Mouse (Mus musculus): ENCODE data around the gene Gucd1. TPM values are rescaled to one million over a fixed set of nuclear protein-coding genes. Genes with fewer than 3 reads are reported as not detected.
"Not testable (repeated sequence)": the region's sequence is repeated elsewhere in the genome, so short reads cannot be mapped to it uniquely, and the experiment has no call there.

Gucd1 gene
- polyA plus RNA-seq, 1 experiment, result 20.7 TPM

DNA sequence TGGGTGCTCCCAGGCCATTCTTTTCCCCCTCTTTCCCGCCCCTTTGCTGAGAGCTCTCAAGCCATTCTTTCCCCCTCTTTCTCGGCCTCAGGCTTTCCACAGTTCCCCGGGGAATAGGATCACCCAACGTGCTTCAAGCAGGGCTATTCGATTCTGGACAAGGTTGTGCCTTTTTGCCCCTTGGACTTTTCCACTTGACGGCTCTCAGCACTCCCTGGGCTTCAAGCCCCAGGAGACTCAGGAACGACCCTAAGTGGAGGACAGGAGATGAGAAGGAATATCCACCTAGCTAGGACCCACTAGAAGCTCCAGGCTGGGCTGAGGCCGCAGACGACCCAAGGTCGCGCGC, 1.1 kb downstream of the Gucd1 start:
- peak overlapping the region; percentile 71 for H3K4me3 ChIP-seq (ENCODE audit: insufficient read depth, low read length)
- no peak for TF ChIP-seq CTCF (IDR thresholded peaks at IDR 0.05; ENCODE audit: low read depth, low read length)
- TF ChIP-seq POLR2A (IDR thresholded peaks at IDR 0.05; ENCODE audit: borderline replicate concordance, low read depth, low read length), result no peak
- peak overlapping the region; percentile 63 for H3K27ac ChIP-seq (ENCODE audit: insufficient read depth, low read depth, low read length)
- H3K4me1 ChIP-seq (ENCODE audit: control insufficient read depth, insufficient read depth, low read length), result peaks cover 50% of the 10 kb centered on the region

DNA sequence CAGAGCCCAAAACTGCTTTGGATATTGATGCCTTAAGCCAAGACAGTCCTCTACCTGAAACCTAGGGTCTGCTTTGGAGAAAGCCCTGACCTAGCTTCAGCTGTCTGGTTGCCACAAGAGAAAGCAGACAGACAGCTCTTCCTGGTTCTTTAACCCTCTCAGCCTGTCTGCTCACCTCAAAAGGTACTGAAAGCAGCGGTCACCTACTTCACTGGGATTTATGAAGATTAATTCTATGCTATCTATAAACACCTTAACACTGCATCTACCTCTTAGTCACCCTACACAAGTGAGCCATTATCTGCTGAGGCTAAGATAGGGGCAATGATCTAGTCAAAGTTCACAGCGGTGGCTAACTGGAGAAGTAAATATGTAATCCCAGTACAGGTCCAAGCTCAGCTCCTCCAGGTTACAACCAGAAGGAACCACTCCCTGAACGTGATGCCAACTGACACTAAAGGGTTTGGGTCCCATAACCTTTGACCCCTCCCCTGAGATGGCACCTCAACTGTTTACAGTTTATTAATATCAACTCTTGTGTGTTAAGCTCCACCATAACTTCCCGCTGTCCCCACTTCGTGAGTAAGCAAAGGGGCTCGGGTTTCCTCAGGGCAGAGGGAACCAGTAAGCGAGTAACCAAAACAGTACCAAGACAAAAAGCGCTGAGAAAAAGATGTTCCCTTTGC, 1.6 kb downstream of the Gucd1 start:
- Histone ChIP-seq H3K4me1 (ENCODE audit: control insufficient read depth, insufficient read depth, low read length) (peaks cover 50% of the 10 kb centered on the region), H3K27ac (ENCODE audit: insufficient read depth, low read depth, low read length) (no peak overlapping the region), H3K4me3 (ENCODE audit: insufficient read depth, low read length) (peak overlapping the region; percentile 71)
- TF ChIP-seq POLR2A (IDR thresholded peaks at IDR 0.05; ENCODE audit: borderline replicate concordance, low read depth, low read length) (no peak), CTCF (IDR thresholded peaks at IDR 0.05; ENCODE audit: low read depth, low read length) (no peak)

DNA sequence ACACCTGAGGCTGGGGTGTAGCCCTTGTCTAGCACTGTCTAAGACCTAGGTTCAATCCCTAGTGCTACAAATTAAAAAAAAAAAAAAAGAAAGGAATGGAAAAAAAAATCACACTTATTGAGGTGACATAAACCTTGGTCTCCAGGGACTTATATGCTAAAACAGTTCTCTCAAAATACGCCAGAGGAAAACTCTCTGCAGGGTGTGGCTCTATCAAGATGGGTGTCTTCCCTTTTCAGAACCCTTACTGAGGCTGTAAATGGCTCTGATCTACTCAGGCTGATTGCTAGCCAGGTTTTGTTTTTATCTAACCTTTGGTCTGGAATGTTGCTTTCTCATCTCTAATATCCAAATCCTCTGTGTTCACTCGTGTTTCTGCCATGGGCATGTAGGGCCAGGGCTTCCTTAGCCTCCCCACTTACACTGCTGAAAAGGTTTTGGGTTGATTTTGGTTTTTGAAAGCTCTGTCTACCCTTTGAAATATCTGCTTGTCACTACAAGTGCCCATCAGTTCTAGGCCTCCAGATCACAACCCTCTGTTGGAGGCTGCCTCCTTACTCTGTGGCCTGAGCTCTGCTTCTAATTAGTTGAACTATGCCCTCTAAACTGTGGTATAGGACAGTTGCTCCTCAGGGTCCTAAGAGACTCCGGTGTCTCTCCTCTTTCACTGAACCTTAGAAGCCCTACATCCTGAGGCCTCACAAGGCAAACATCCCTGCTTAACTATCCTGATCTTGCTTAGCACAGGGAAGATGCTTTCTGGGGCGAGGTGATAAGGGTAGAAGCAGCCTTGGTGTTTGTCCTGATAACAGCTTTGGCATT, 2.3 kb downstream of the Gucd1 start:
- TF ChIP-seq CTCF (IDR thresholded peaks at IDR 0.05; ENCODE audit: low read depth, low read length), result no peak
- TF ChIP-seq POLR2A (IDR thresholded peaks at IDR 0.05; ENCODE audit: borderline replicate concordance, low read depth, low read length), result no peak
- Histone ChIP-seq H3K4me3 (ENCODE audit: insufficient read depth, low read length) (no peak overlapping the region), H3K27ac (ENCODE audit: insufficient read depth, low read depth, low read length) (no peak overlapping the region), H3K4me1 (ENCODE audit: control insufficient read depth, insufficient read depth, low read length) (peaks cover 45% of the 10 kb centered on the region)

DNA sequence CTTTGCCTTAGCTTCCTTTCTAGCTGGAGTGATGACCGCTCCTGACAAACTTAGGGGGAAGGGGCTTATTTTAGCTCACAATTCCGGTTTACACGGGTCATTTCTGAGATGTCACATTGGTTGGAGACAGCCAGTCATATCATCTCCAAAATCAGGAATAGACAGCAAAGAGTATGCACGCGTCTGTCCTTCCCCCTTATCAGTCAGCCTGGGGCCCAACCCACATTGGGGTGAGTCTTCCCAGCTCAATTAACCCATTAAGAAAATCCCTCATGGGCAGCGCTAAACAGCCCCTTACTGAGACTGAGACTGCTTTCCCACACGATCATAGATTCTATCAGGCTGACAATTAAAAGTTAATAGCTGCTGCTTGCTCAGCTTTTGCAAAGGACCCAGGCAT, 3.4 kb downstream of the Gucd1 start:
- TF ChIP-seq POLR2A (IDR thresholded peaks at IDR 0.05; ENCODE audit: borderline replicate concordance, low read depth, low read length) (no peak), CTCF (IDR thresholded peaks at IDR 0.05; ENCODE audit: low read depth, low read length) (no peak)
- no peak overlapping the region for H3K4me3 ChIP-seq (ENCODE audit: insufficient read depth, low read length)
- peaks cover 36% of the 10 kb centered on the region for H3K4me1 ChIP-seq (ENCODE audit: control insufficient read depth, insufficient read depth, low read length)
- H3K27ac ChIP-seq (ENCODE audit: insufficient read depth, low read depth, low read length), result no peak overlapping the region

DNA sequence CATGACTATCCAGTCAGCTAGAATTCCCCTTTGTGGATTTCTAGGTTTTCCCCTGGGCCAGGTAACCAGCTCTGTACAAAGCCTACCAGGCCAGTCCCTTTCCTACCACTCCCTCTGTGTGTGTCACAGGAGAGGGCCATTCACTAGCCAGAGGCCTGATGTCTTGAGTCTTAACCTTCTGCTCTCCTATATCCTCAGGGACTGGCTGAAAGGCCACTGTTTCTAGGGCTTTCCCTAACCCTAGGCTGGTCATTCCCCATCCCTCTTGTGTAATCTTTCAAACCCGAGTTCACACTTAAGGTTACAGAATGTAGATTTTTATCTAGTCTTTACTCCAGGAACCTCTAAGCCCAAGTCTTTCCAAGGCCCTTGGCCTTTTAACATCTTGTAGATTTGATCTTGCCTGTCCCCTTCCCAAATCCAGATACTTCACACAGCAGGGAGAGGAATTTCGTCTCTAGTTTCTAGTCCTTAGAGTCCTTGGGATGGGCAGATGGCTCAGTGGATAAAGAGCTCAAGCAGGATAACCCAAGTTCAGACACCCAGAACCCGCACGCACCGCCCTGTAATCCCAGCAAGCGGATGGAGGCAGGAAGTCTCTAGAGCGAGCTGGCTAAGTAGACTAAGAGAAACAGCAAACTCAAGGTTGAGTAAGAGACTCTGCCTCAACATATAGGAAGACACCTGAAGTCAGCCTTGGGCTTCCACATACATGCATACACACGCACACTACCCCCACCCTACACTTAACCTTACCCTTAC, 4.3 kb downstream of the Gucd1 start:
- TF ChIP-seq POLR2A (IDR thresholded peaks at IDR 0.05; ENCODE audit: borderline replicate concordance, low read depth, low read length) (no peak), CTCF (IDR thresholded peaks at IDR 0.05; ENCODE audit: low read depth, low read length) (no peak)
- H3K27ac ChIP-seq (ENCODE audit: insufficient read depth, low read depth, low read length), result no peak overlapping the region
- H3K4me1 ChIP-seq (ENCODE audit: control insufficient read depth, insufficient read depth, low read length), result peaks cover 31% of the 10 kb centered on the region
- no peak overlapping the region for H3K4me3 ChIP-seq (ENCODE audit: insufficient read depth, low read length)

DNA sequence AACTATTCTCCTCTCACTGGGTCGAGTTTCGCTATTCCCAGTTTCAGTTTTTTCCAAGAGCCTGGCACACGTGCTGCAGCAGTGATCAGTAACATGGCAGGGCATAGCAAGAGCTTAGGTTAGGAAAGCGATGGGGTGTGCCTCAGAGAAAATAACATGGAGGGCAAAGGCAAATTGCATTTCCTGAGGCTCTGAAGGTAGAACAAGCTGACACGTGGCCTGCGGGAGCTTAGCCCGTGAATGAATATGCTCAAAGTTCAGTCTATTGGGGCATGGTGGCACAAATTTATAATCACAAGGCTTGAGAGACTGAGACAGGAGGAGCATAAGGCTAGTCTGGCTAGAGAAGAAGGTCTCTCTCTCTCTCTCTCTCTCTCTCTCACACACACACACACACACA, 5.0 kb downstream of the Gucd1 start:
- Histone ChIP-seq H3K4me1 (ENCODE audit: control insufficient read depth, insufficient read depth, low read length) (peaks cover 31% of the 10 kb centered on the region), H3K27ac (ENCODE audit: insufficient read depth, low read depth, low read length) (no peak overlapping the region), H3K4me3 (ENCODE audit: insufficient read depth, low read length) (no peak overlapping the region)
- TF ChIP-seq POLR2A (IDR thresholded peaks at IDR 0.05; ENCODE audit: borderline replicate concordance, low read depth, low read length) (no peak), CTCF (IDR thresholded peaks at IDR 0.05; ENCODE audit: low read depth, low read length) (no peak)

DNA sequence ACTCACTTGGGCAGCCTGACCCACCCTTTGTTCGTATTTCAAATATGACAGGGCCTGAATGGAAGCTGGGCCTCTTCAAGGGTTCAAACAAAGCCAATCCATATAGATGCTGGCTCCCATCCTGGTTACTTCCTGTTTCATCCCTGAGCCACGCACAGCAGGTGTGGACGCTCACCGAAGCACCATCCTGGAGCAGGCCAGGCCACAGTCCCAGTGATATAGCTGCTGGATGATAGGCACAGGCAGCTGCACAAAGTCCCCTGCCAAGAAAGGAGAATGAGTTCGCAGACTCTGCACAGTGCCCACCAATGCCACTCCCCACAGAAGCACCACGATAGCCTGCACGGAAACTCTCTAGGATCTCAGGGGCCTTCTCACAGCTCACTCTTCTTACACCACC, 5.9 kb downstream of the Gucd1 start:
- peaks cover 31% of the 10 kb centered on the region for H3K4me1 ChIP-seq (ENCODE audit: control insufficient read depth, insufficient read depth, low read length)
- H3K4me3 ChIP-seq (ENCODE audit: insufficient read depth, low read length), result no peak overlapping the region
- H3K27ac ChIP-seq (ENCODE audit: insufficient read depth, low read depth, low read length), result no peak overlapping the region
- no peak for TF ChIP-seq POLR2A (IDR thresholded peaks at IDR 0.05; ENCODE audit: borderline replicate concordance, low read depth, low read length)
- no peak for TF ChIP-seq CTCF (IDR thresholded peaks at IDR 0.05; ENCODE audit: low read depth, low read length)

DNA sequence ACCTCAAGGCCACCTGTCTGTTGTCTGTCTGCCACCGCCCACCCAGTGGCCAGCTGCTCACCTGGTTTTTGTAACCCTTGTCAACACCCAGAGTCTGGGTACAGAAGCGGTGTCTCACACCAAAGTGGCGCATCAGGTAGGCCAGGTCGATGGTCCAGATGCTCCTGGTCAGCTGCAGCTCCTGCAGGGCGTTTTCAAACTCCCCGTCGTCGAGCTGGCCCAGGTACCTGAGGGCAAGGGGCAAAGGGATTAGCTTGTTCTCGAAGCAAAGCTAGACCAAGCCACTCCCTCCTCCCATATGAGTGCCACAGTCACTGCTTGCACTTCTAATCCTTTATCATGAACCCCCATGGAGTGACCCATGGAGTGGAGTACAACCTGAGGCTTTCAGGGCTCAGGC, 6.7 kb downstream of the Gucd1 start:
- no peak for TF ChIP-seq POLR2A (IDR thresholded peaks at IDR 0.05; ENCODE audit: borderline replicate concordance, low read depth, low read length)
- no peak overlapping the region for H3K27ac ChIP-seq (ENCODE audit: insufficient read depth, low read depth, low read length)
- H3K4me1 ChIP-seq (ENCODE audit: control insufficient read depth, insufficient read depth, low read length), result peaks cover 30% of the 10 kb centered on the region
- no peak overlapping the region for H3K4me3 ChIP-seq (ENCODE audit: insufficient read depth, low read length)

DNA sequence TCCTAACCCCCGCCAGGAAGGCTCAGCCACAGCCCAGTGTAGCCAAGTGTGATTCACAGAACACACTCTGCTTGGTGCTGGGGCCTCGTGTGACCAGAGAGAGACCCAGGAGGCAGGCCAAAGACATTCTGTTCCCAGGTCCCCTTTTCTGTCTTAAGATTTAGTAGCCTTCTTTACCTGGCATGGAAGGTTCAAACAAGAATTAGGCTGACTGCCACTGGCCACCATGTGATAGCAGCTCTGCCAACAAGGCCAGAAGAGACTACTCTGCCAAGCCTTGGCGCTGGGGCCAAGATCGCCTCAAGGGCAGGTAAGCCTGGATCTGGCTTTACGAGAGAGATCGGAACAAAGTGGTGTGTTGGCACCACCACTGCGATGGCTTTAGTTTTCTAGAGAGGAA, 7.3 kb downstream of the Gucd1 start:
- no peak for TF ChIP-seq POLR2A (IDR thresholded peaks at IDR 0.05; ENCODE audit: borderline replicate concordance, low read depth, low read length)
- Histone ChIP-seq H3K27ac (ENCODE audit: insufficient read depth, low read depth, low read length) (no peak overlapping the region), H3K4me3 (ENCODE audit: insufficient read depth, low read length) (no peak overlapping the region), H3K4me1 (ENCODE audit: control insufficient read depth, insufficient read depth, low read length) (peaks cover 27% of the 10 kb centered on the region)

DNA sequence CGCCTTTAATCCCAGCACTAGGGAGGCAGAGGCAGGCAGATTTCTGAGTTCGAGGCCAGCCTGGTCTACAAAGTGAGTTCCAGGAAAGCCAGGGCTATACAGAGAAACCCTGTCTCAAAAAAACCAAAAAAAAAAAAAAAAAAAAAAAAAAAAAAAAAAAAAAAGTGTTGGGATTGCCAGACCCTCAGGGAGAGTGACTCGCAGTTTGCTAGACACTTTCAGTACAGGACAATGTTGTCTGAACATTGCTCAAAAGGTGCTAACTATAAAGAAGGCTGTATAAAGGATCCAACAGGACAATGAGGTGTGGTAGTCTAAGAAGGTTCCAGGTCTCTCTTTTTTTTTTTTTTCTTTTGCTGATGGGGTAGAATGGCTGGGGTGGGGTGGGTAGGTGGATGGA, 11.8 kb downstream of the Gucd1 start:
- Histone ChIP-seq H3K4me1 (ENCODE audit: control insufficient read depth, insufficient read depth, low read length) (peaks cover 13% of the 10 kb centered on the region), H3K27ac (ENCODE audit: insufficient read depth, low read depth, low read length) (0 out of 2 replicates have a peak overlapping the region, but pooled peaks have one; percentile 85)
- H3K4me3 ChIP-seq (ENCODE audit: insufficient read depth, low read length), result not testable (repeated sequence)
